Mouse (Mus musculus): Measurements from ENCODE around the gene Ak1. TPM values are rescaled to one million over a fixed set of nuclear protein-coding genes. Genes with fewer than 3 reads are reported as not detected.

Ak1 gene
- polyA plus RNA-seq, 1 experiment from 2014 or later = 21.8 TPM

- WGBS = 91% methylated on average over 9 of the region's 9 CpGs
- H3K27ac ChIP-seq (replicated peaks) = no peak overlapping the region
- no peaks in the 10 kb centered on the region for H3K27me3 ChIP-seq (ENCODE audit: control insufficient read depth, insufficient read depth, low read length)
- no peak overlapping the region for H3K4me2 ChIP-seq (replicated peaks; ENCODE audit: low read depth)
- H3K9me3 ChIP-seq (ENCODE audit: control insufficient read depth, low read length) = no peaks in the 10 kb centered on the region
- DNase-seq (ENCODE audit: low spot score) (no peak), ATAC-seq (ENCODE audit: low FRiP score, low TSS enrichment) (no peak)
- no peak for TF ChIP-seq CTCF (IDR thresholded peaks at IDR 0.05; ENCODE audit: low read depth)
- no peak for TF ChIP-seq EP300 (optimal IDR thresholded peaks at IDR 0.05)
- no peak overlapping the region for H3K9ac ChIP-seq (ENCODE audit: low read length)
- no peak overlapping the region for H3K4me3 ChIP-seq (ENCODE audit: low read depth, low read length)
- H3K36me3 ChIP-seq (ENCODE audit: control insufficient read depth, insufficient read depth, low read length) = 0 out of 2 replicates have a peak, but pooled peaks cover 5% of the 10 kb centered on the region
- 0 out of 2 replicates have a peak, but pooled peaks cover 4% of the 10 kb centered on the region for H3K4me1 ChIP-seq (replicated peaks; ENCODE audit: control insufficient read depth, insufficient read depth)
Observed at GRCm38 (mm10) chr2:32576532-32576931, 45.0 kb upstream of the Ak1 start.

DNA sequence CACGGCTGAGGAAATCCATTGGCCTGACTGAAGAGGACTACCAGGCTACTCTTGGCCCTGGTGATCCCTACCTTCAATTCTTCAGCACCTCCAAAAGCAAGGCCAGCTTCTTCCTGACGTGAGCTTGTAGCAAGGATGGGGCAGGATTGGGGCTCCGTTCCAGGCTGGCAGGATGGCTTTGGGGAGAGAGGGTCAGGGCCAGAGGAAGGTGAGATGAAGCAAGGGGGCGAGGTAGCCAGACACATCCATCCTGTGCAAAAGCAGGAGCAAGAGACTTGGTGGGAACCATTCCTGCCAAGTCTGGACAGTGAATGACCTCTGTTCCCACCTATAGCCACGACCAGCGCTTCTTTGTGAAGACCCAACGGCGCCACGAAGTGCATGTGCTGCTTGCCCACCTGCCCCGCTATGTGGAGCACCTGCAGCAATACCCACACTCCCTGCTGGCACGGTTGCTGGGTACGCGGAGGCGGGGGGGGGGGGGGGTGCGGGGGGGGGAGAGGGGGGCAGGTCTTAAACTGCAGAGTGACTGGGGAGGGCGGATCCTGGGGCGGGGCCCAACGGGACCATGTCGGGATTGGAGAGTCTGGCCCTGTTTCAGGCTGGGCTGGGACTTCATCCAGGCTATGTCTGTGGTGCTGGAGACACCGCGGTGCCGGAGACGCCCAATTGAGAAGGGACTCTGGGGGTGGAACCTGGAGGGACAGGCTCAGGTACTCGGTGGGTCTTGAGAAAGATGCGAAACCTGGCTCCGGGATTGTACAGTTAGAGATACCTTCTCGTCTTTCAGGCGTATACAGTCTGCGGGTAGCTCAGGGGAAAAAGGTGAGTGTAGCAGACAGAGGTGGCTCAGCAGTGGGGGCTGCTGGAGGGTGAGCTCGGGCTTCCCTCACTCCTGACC is 43.2 kb upstream of the Ak1 start:
- no peaks in the 10 kb centered on the region for H3K27me3 ChIP-seq (ENCODE audit: control insufficient read depth, insufficient read depth, low read length)
- 34% methylated on average over 24 of the region's 30 CpGs for whole genome bisulfite sequencing
- H3K4me1 ChIP-seq (replicated peaks; ENCODE audit: control insufficient read depth, insufficient read depth) = peaks cover 4% of the 10 kb centered on the region; the same call in 1 of the 2 replicates
- ATAC-seq (ENCODE audit: low FRiP score, low TSS enrichment) (no peak), DNase-seq (ENCODE audit: low spot score) (peak; percentile 51)
- no peak overlapping the region for H3K27ac ChIP-seq (replicated peaks)
- no peak overlapping the region for H3K4me3 ChIP-seq (ENCODE audit: low read depth, low read length)
- no peak overlapping the region for H3K4me2 ChIP-seq (replicated peaks; ENCODE audit: low read depth)
- no peaks in the 10 kb centered on the region for H3K36me3 ChIP-seq (ENCODE audit: control insufficient read depth, insufficient read depth, low read length)
- H3K9me3 ChIP-seq (ENCODE audit: control insufficient read depth, low read length) = no peaks in the 10 kb centered on the region
- no peak for TF ChIP-seq CTCF (IDR thresholded peaks at IDR 0.05; ENCODE audit: low read depth)
- TF ChIP-seq EP300 (optimal IDR thresholded peaks at IDR 0.05) = no peak
- H3K9ac ChIP-seq (ENCODE audit: low read length) = no peak overlapping the region

GRCm38 (mm10) chr2:32581450-32582095 is 40.0 kb upstream of the Ak1 start:
- no peak for DNase-seq (ENCODE audit: low spot score)
- ATAC-seq (ENCODE audit: low FRiP score, low TSS enrichment) = no peak
- 43% methylated on average over 19 of the region's 19 CpGs for WGBS
- Histone ChIP-seq H3K4me3 (ENCODE audit: low read depth, low read length) (no peak overlapping the region), H3K9me3 (ENCODE audit: control insufficient read depth, low read length) (no peaks in the 10 kb centered on the region), H3K27me3 (ENCODE audit: control insufficient read depth, insufficient read depth, low read length) (no peaks in the 10 kb centered on the region), H3K4me2 (replicated peaks; ENCODE audit: low read depth) (no peak overlapping the region), H3K36me3 (ENCODE audit: control insufficient read depth, insufficient read depth, low read length) (no peaks in the 10 kb centered on the region), H3K9ac (ENCODE audit: low read length) (no peak overlapping the region), H3K4me1 (replicated peaks; ENCODE audit: control insufficient read depth, insufficient read depth) (no peaks in the 10 kb centered on the region; the same call in 1 of the 2 replicates), H3K27ac (replicated peaks) (no peak overlapping the region)
- TF ChIP-seq CTCF (IDR thresholded peaks at IDR 0.05; ENCODE audit: low read depth) (peak; percentile 28), EP300 (optimal IDR thresholded peaks at IDR 0.05) (no peak)

GRCm38 (mm10) chr2:32582830-32583799 is 38.4 kb upstream of the Ak1 start:
- DNase-seq (ENCODE audit: low spot score) (peak; percentile 77), ATAC-seq (ENCODE audit: low FRiP score, low TSS enrichment) (peak; percentile 72)
- H3K27me3 ChIP-seq (ENCODE audit: control insufficient read depth, insufficient read depth, low read length) = no peaks in the 10 kb centered on the region
- peak overlapping the region; percentile 45 for H3K4me2 ChIP-seq (replicated peaks; ENCODE audit: low read depth)
- H3K27ac ChIP-seq (replicated peaks) = no peak overlapping the region
- H3K9me3 ChIP-seq (ENCODE audit: control insufficient read depth, low read length) = no peaks in the 10 kb centered on the region
- H3K9ac ChIP-seq (ENCODE audit: low read length) = no peak overlapping the region
- no peaks in the 10 kb centered on the region; the same call in 1 of the 2 replicates for H3K4me1 ChIP-seq (replicated peaks; ENCODE audit: control insufficient read depth, insufficient read depth)
- no peak overlapping the region for H3K4me3 ChIP-seq (ENCODE audit: low read depth, low read length)
- 14% methylated on average over 37 of the region's 37 CpGs for WGBS
- no peaks in the 10 kb centered on the region for H3K36me3 ChIP-seq (ENCODE audit: control insufficient read depth, insufficient read depth, low read length)
- TF ChIP-seq CTCF (IDR thresholded peaks at IDR 0.05; ENCODE audit: low read depth) (peak; percentile 99), EP300 (optimal IDR thresholded peaks at IDR 0.05) (no peak)

DNA sequence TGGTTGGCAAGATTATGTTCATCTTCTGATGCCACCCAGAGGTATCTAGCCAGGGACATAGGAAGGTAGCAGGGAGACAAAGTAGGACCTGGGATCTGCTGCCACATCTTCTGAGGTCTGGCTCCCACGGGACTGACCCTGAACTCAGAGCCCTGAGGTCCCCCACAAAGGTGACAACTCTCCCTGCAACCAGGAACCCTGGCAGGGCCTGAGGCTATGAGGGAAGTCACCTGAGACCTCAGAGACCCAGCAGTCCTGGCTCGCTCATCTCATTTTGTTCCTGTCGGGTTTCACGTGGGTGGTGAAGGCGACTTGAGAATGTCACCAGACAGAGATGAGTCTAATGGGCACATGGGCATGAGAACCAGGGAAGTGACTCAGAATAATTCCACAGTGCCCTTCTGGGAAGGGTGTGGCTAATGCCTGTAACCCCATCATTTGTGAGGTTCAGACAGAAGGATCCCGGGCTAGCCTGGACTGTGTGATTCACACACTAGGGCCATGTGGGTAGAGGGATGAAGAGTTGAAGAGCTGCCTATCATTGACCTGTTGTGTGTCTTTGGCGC is 36.3 kb upstream of the Ak1 start:
- DNase-seq (ENCODE audit: low spot score) = no peak
- Histone ChIP-seq H3K4me3 (ENCODE audit: low read depth, low read length) (no peak overlapping the region), H3K4me1 (replicated peaks; ENCODE audit: control insufficient read depth, insufficient read depth) (no peaks in the 10 kb centered on the region; the same call in 1 of the 2 replicates), H3K4me2 (replicated peaks; ENCODE audit: low read depth) (no peak overlapping the region), H3K9ac (ENCODE audit: low read length) (no peak overlapping the region), H3K27ac (replicated peaks) (no peak overlapping the region), H3K9me3 (ENCODE audit: control insufficient read depth, low read length) (no peaks in the 10 kb centered on the region), H3K27me3 (ENCODE audit: control insufficient read depth, insufficient read depth, low read length) (no peaks in the 10 kb centered on the region), H3K36me3 (ENCODE audit: control insufficient read depth, insufficient read depth, low read length) (no peaks in the 10 kb centered on the region)
- no peak for ATAC-seq (ENCODE audit: low FRiP score, low TSS enrichment)
- 88% methylated on average over 7 of the region's 7 CpGs for WGBS
- TF ChIP-seq EP300 (optimal IDR thresholded peaks at IDR 0.05) = no peak
- no peak for TF ChIP-seq CTCF (IDR thresholded peaks at IDR 0.05; ENCODE audit: low read depth)
